Mouse (Mus musculus): ENCODE measurements around the gene Psmb7.

Gene Psmb7

DNA sequence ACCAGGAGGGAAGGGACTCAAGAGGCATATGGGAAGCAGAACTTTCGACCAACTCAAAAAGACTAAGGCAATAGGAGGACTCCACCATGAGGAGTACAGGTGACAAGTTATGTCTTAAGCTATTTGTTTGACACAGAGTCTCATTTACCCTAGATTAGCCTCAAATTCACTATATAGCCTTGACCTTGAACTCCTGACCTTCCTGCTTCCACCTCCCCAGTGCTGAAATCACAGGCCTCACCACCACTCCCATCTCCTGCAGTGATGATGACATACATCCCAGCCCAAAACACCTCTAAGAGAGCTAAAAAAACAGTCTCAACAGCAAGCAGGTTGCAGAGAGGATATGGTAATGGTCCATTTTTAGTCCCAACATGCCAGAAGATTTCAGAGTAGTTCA, 2.1 kb downstream of the Psmb7 start:
- no peak for DNase-seq (ENCODE audit: low spot score in 2 of 2)

DNA sequence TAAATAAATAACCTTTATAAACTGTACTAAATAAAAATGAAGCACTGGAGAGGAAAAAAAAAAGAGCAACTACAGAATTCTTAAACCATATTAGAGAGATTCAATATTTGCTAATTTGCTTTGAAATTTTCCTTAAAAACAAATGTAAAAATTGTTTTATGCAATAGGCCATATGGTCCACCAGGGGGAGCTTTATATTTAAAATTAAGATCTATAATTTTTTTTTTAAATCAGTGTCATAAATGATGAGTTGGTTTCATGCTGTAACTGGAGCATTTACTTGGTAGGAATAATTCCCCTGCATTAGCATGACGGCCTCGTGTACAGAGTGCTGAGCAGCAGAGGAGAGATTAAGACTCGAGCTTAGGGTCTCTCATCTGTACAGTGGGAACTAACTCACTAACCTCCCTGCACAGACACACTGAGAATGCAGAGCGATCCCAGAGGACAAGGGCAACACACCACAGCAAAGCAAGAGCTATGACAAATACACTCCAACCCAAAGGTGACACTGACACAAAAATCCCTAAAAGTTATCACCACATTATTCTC, 6.1 kb downstream of the Psmb7 start:
- DNase-seq (ENCODE audit: low spot score in 2 of 2) = no peak

DNA sequence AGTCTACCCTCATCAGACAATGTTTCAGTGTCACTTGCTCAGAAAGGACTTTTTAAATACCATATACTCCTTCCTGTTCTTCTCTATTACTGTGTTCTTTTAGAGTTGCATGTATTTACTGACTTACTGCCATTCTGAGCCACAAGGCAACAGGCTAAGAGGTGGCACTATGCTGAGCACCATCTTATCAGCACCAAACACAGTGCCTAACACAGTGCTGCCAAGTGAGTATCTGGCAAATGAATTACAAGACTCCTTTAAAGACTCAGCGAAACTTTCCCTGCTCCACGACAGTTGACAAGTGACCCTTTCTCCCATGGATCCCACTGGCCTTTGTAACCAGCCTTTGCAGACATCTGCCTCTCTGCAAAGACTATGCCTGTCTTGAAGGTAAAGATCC, 13.3 kb downstream of the Psmb7 start:
- no peak for DNase-seq (ENCODE audit: low spot score in 2 of 2)

DNA sequence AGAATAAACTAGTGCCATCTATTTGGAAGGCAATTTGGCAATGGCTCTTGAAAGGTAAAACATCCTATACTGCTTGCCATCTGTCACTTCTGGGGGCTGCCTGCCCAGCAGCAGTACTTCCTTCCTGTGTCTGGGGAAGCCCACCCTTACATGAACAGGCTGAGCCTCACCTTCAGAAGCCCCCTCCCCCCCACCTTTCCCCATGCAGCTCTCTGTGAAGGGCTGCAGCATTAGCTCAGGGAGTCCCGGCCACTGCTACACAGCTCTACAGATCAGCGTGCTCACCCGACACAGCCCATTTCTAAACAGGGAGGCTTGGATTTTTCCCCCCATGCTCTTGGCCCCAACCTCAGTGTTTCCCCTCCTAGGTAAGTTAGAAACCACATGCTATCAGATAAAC, 14.4 kb downstream of the Psmb7 start:
- no peak for DNase-seq (ENCODE audit: low spot score in 2 of 2)

DNA sequence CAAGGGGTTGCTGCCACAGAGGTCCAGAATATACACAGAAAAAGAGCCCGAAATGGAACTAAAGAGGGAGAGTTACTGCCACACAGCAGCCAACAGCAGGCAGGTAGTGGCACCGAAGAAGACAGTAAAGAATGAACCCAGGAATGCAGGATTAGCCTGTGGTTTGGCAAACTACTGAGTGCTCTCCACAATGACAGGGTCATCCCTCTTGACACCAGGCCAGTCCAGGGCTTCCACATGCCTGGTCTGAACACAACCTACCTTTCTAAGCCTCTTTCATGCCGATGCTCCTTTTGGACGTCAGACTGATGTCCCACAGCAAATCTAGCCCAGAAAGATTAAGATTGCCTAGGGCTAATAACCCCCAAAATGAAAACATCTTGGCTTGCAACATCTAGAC, 15.1 kb downstream of the Psmb7 start:
- DNase-seq (ENCODE audit: low spot score in 2 of 2) = no peak

DNA sequence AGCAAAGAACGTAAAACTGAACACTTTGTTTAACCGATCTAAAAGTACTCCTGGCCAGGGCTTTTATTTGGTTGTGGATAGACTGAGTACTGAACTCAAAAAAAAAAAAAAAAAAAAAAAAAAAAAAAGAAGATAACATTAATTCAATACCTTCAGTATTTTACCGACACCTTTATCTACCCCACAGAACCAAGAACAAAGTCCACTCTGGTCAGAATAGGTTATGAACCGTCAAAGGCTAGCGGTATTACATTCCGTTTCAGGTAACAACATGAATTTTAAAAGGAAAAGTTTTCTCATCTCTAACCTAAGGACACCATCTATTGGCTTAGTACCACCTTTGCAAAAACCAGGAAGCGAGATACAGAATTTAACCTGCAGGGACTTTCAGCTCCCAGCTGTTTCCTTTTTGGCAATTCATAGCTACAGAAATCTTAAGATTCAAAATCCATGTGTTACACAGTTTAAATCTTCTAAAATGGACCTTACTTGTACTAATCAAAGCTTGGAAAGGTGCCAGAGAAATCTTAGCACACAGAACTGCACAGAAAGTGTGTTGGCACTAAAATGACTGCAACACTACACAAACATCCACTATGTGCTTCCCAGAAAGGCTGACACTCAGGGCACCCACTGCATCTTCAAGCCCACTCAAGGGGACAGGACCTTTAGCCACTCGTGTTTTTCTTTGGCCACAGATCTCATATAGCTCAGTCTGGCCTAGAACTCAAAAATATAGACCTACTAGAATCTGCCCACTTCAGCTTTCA, 19.9 kb downstream of the Psmb7 start:
- no peak for DNase-seq (ENCODE audit: low spot score in 2 of 2)

DNA sequence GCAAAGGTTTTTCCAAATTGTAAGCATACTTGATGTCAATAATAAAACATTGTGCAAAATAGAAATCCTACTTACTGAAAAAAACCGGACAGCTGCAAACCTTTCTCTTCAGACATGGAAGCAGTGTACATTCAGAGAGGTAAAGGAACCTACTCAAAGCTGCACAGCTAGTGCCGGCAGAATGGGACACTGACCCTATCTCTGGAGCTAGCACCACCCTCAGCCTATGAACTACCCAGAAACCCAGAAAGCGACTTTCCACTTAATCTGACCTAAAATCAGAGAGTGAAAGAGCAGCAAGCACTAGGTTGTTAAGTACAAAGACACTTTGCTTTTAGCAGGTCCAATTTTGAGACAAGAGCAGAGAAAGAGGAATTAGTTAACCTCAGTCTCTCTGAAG, 20.5 kb downstream of the Psmb7 start:
- DNase-seq (ENCODE audit: low spot score in 2 of 2) = no peak

DNA sequence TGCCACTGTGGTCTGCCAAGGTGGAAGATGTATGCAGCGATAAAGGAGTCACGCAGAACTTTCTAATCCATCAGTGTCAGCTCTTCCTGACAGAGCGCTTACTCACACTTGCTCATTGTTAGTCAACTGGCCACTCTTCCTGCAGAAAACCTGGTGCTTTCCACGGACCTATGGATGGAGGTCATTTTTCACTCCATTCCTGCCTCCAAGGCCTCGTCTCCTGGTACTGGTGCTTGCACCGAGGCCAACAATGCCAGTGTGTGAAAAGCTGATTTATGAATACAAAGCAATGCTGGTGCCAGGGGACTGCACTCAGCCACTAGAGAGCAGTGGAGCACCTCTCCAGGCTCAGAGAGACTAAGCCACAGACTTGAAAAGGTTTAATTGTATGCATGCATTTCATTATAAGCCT, 22.3 kb downstream of the Psmb7 start:
- DNase-seq (ENCODE audit: low spot score in 2 of 2) = no peak

DNA sequence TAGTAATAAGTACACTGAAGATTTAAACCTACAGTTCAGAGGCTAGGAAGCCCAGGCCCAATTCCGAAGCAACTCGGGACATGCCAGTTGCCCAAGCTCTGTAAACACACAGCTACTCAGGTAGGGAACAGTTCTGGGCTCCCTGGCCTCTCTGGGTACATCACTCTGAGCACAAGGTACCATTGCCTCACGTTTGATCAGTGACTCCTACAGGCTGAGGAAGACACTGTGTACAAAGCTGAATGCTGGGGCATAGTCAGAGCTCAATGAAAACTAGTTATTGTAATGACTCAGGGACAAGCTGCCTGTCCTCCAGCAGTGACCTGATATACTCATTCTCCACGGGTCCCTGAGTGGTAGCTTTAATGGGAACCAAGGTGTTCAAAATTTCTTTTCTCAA, 22.8 kb downstream of the Psmb7 start:
- no peak for DNase-seq (ENCODE audit: low spot score in 2 of 2)

DNA sequence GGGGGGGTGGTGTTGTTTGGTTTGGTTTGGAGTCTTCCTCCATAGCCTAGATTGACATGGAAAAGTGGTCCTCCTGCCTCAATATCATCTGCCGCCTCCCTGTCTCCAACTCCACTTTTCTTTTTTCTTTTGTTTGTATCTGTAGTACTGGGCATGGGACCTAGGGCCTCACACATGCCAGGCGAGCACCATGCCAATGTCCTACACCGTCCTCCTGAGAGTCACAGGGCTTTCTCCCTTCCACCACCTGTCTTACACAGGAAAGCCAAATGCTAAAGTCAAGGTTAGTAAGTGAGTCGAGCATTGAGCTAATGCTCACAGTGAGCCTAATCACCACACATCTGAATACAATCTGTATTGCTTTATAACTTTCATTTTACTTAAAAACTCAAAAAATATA, 24.1 kb downstream of the Psmb7 start:
- no peak for DNase-seq (ENCODE audit: low spot score in 2 of 2)

DNA sequence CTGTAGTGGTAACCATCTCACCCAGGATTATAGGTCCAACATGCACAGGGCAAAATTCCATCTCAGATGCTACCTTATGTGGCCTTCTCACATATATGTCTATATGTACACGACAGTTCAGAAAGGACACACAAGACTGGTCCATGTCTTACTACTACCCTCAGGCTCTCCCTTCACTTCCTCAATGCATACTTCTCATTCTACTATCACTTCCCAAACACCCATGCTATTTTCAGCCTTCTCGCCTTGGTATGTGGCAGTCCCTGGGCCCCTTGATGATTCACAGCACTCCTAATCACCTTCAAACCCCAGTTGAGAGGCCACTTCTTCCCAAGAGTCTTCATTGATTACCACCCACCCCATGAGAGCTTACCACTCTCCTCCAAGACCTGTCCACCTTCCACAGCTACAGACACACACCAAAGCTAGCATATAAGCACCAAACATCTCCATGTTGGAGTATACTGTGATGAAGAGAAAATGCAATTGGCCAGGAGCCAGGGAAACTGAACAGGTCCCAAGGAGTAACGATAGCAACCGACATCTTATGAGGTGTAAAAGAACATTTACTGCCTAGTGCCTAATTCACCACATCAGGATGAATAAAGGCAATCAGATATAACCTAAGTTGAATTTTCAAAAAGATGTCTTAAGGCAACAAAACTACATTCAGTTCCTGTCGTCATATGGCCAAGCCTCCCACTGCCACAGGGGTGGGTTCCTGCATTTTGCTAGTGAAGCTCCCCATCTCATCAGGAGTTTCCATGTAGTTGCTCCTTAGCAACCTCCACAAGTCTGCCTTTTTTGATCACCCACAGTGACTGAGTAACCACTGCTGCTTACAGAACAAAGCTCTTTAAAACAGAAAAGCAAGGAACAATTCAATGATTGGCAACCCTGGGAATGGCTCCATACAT, 26.7 kb downstream of the Psmb7 start:
- no peak for DNase-seq (ENCODE audit: low spot score in 2 of 2)

DNA sequence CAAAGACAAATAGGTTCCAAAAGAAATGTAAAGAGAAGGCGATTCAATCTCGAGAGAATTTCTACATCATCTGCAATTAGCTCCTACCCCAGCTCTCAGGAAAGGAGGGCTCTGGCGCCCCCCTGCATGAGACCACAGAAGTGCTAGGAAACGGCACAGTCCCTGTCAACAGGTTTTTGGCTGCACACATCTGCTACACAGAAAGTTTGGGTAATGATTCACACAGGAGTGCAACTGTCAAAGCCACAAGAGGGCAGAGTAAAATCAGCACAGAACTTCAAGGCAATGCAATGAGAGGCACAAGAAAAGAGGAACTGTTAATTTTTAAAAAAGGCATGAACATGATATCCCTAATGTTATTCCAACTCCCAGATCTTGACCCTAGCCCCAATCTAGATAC, 27.8 kb downstream of the Psmb7 start:
- no peak for DNase-seq (ENCODE audit: low spot score in 2 of 2)

DNA sequence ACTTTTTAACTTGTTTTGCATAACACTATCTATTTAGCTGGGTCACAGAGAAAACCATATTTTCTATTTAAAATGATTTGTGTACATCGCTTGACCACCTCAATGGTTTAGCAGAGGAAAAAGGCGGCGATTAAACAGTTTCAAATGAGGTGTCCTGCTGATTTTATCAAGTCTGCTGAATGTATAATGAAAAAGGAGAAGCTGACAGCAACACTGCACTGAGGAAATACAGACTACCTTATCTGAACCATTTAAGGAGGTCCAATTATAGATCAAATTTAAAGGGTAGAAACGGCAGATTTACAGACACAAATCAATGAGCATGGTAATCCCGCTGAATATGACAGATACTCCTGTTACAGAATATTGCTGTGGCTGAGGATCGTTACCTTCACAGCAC, 29.4 kb downstream of the Psmb7 start:
- no peak for DNase-seq (ENCODE audit: low spot score in 2 of 2)

DNA sequence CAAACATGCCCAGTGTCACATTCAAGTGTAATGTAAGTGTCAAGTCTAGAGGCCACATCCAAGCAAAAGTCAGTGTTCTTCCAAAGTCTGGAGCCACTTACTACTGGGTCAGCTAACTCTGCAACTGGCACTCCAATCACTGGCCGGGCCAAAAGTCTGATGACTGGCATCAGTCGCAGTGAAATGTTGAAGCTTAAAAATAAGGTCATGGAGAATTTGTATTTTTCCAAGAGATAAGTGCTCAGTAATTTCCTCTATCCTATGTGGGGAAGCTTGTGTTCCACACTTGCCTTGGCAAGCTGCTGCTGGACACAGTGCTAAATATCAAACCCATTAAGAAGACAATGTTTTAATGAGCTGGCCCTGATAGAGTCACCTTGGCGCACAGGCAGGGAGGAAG, 30.3 kb downstream of the Psmb7 start:
- DNase-seq (ENCODE audit: low spot score in 2 of 2) = no peak

DNA sequence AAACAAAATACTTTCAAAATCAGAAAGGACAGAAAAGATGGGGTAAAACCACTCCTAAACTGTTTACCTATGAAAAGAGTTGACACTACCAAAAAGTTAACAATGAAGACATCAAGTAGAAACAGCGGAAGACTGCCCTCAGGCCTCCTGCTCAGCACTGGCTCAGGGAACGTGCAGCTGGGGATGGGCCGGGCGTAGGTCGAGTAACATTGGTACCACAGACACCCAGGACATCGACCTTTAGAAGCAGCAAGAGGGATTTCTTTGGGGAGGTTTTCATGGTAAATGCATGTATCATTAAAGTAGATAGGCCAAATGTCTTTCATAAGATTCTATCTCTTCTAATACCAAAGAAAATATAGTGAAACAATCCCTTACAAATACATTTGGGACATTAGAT, 31.3 kb downstream of the Psmb7 start:
- DNase-seq (ENCODE audit: low spot score in 2 of 2) = no peak

DNA sequence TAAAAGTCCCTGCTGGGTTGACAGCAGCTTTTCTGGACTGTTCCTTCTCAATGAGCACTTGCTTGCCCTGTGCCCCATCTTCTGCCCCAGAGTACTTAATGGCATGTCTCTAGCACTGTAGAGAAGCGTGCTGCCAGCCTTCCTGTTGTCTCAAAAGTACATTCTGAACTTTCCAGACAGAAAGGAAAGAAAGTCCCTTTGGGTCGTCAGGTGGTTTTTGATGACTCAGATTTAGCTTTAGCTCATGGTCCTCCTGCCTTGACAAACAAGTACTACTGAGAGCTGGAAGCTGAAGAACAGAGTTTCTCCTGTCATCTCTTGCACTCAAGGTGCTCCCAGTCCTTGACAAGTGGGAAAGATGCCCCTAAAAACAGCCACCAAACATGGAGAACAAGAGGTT, 33.7 kb downstream of the Psmb7 start:
- no peak for DNase-seq (ENCODE audit: low spot score in 2 of 2)

DNA sequence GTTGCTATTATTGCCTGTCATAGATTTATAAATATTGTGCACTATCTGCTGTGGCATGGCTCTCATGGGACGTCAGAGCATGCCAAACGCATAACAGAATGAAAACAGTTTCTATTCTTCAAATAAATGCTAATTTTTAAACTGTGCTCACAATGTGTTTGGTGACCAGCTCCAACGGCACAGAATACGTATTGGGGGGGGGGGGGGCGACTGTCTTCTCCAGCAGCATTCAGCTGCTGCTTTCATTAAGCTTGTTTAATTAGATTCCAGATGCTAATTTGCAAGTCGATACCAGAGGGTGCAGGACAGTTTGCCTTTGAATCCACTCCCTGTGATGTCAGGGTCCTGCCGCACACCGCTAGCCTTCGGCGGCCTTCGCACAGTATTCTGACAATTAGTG, 34.6 kb downstream of the Psmb7 start:
- DNase-seq (ENCODE audit: low spot score in 2 of 2) = no peak

DNA sequence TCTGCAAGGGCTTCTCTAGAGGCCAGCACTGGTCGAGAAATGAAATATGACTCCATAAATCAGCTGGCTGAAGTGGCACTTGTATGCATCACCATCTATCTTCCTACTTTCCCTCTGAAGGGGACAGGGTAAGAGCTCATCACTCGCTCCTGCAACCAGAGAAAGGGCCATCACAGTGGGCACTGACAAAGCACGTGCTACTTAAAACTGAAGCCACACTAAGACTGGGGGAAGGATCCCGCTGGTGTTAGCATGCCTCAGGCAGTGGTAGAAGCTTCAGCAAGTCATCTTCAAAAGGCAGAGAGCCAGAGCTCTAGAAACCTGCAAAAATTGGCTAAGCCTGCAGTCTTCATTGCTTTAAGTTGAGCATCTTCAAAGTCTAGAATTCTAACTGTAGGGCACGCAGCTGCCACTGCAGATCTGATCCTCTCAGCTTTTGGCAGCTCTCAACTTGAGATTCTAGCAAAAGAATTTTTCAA, 35.0 kb downstream of the Psmb7 start:
- no peak for DNase-seq (ENCODE audit: low spot score in 2 of 2)

DNA sequence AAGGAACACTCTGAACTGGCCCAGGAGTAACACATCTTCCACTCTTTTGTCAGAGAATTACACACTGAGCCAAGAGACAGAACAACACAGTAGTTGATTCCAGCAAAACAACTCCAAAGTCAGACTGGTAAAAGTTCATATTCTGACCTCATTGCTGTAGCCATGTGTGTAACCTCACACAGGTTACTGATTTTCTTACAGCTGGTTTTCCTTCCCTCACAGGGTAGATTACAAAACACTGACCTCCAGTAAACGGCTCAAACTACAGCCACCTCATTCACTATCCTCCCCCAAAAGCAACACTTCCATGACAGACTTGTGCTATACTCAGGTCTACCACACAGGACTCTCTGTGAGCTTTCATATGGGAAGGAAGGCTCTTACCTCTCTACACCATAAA, 36.2 kb downstream of the Psmb7 start:
- DNase-seq (ENCODE audit: low spot score in 2 of 2) = no peak

DNA sequence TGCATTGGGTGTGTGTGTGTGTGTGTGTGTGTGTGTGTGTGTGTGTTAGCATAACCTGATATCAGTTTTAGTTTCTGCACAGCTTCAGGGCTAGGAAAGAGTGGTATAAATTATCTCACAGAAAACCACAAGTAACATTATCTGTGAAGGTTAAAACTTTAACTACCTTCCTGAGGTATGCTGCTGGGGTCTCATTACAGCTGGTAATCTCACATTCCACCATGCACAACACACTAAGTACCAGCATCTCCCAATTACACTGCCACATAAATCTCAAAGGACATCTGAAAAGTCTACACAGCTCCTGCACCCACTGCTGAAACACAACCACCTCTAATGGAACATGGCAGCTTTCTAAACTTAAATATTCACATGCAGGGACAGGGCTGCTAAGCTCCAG, 43.0 kb downstream of the Psmb7 start:
- no peak for DNase-seq (ENCODE audit: low spot score in 2 of 2)

DNA sequence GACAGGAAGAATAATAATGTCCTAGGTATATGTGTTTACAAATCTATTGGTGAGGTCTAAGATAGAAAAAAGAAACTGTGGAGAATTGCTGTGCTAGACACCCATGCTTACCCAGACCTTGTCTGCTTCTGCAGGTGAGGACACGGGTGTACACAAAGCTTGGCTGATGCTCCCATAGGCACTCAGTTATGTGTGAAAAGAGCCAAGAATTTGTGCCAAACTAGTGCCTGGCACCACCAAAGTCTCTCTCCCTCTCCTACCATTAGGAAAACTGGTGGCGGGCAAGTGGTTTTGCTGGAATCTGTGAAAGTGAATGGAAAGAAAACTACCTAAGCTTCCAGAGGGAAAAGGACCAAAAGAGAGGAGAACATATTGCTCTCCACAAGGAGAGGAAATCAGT, 45.5 kb downstream of the Psmb7 start:
- no peak for DNase-seq (ENCODE audit: low spot score in 2 of 2)

DNA sequence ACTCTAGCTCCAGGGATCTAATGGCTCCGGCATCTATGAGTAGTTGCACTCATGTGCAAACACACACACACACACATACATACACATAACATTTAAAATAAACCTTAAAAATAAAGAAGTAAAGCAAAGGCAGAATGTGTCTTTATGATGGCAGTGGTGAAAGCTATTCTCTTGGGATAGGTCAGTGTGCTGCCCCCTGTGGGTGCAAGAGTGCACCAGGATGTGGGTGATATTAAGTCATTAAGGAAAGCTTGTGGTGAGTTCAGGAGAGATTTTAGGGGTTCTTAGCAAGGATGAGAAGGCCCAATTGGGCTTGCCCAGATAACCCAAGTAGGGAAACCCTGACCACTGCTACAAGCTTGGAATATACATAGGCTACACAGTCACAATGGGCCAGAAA, 46.0 kb downstream of the Psmb7 start:
- no peak for DNase-seq (ENCODE audit: low spot score in 2 of 2)

DNA sequence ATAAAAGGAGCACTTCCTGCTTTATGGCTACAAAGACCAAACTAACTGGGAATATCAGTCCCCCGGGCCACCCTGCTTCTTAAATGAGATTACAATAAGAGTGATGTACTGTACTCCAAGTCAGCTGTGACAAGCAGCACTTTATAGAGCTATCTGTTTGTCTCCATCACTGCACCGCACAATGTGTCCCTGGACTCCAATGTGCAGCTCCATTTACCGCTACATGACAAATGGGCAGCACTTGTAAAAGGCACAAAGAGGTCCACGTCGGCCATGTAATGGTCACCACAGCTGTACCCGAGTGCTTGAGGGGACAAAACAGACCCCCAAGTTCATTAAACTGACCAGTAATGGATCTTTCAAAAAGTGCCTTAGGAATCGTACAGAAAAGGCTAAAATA, 49.0 kb downstream of the Psmb7 start:
- DNase-seq (ENCODE audit: low spot score in 2 of 2) = no peak

Data from spleen, postnatal 4 days (tissue).